Mouse (Mus musculus): ENCODE measurements at regions not wholly inside any gene's neighbourhood (a gene's known extent, or its start where the extent isn't known, plus 50 kb on each side); places are given as distances from the start of the nearest gene placed in this dataset.

GRCm38 (mm10) chr3:149826757-149827156, 836.4 kb upstream of the Adgrl2 start:
- no peak for ATAC-seq
- 71% methylated on average over 9 of the region's 9 CpGs for WGBS
- H3K27me3 ChIP-seq (replicated peaks; ENCODE audit: control insufficient read depth, insufficient read depth, low read length): no peaks in the 10 kb centered on the region

GRCm38 (mm10) chr3:149820670-149821069, 830.3 kb upstream of the Adgrl2 start:
- WGBS: 72% methylated on average over 3 of the region's 3 CpGs
- ATAC-seq: no peak
- no peak overlapping the region for H3K9ac ChIP-seq (ENCODE audit: low read depth, low read length)

More at GRCm38 (mm10) chr3:149826757-149827156, 836.4 kb upstream of the Adgrl2 start:
- H3K4me2 ChIP-seq (ENCODE audit: low read length): no peak overlapping the region
- H3K4me3 ChIP-seq (ENCODE audit: low read length): no peak overlapping the region
- no peaks in the 10 kb centered on the region for H3K4me1 ChIP-seq (ENCODE audit: control insufficient read depth, insufficient read depth, low read depth, low read length)
- H3K27ac ChIP-seq (ENCODE audit: low read depth, low read length): no peak overlapping the region
- no peak overlapping the region for H3K9ac ChIP-seq (ENCODE audit: low read depth, low read length)
- H3K36me3 ChIP-seq (ENCODE audit: control insufficient read depth, insufficient read depth, low read length): no peaks in the 10 kb centered on the region
- H3K9me3 ChIP-seq (ENCODE audit: control insufficient read depth, low read length): no peaks in the 10 kb centered on the region

GRCm38 (mm10) chr3:149819863-149820262, 829.5 kb upstream of the Adgrl2 start:
- Histone ChIP-seq H3K27me3 (replicated peaks; ENCODE audit: control insufficient read depth, insufficient read depth, low read length) (no peaks in the 10 kb centered on the region), H3K4me2 (ENCODE audit: low read length) (no peak overlapping the region), H3K9ac (ENCODE audit: low read depth, low read length) (no peak overlapping the region), H3K9me3 (ENCODE audit: control insufficient read depth, low read length) (no peaks in the 10 kb centered on the region), H3K27ac (ENCODE audit: low read depth, low read length) (no peak overlapping the region), H3K36me3 (ENCODE audit: control insufficient read depth, insufficient read depth, low read length) (no peaks in the 10 kb centered on the region), H3K4me1 (ENCODE audit: control insufficient read depth, insufficient read depth, low read depth, low read length) (no peaks in the 10 kb centered on the region), H3K4me3 (ENCODE audit: low read length) (no peak overlapping the region)
- no peak for ATAC-seq
- 75% methylated on average over 4 of the region's 4 CpGs for WGBS

More at GRCm38 (mm10) chr3:149820670-149821069, 830.3 kb upstream of the Adgrl2 start:
- Histone ChIP-seq H3K36me3 (ENCODE audit: control insufficient read depth, insufficient read depth, low read length) (no peaks in the 10 kb centered on the region), H3K9me3 (ENCODE audit: control insufficient read depth, low read length) (no peaks in the 10 kb centered on the region), H3K4me3 (ENCODE audit: low read length) (no peak overlapping the region), H3K27ac (ENCODE audit: low read depth, low read length) (no peak overlapping the region), H3K27me3 (replicated peaks; ENCODE audit: control insufficient read depth, insufficient read depth, low read length) (no peaks in the 10 kb centered on the region), H3K4me2 (ENCODE audit: low read length) (no peak overlapping the region), H3K4me1 (ENCODE audit: control insufficient read depth, insufficient read depth, low read depth, low read length) (no peaks in the 10 kb centered on the region)

GRCm38 (mm10) chr3:149819081-149819480, 828.7 kb upstream of the Adgrl2 start:
- ATAC-seq: no peak
- H3K4me2 ChIP-seq (ENCODE audit: low read length): no peak overlapping the region
- H3K27ac ChIP-seq (ENCODE audit: low read depth, low read length): no peak overlapping the region
- no peaks in the 10 kb centered on the region for H3K27me3 ChIP-seq (replicated peaks; ENCODE audit: control insufficient read depth, insufficient read depth, low read length)
- 83% methylated on average over 2 of the region's 2 CpGs for WGBS
- no peaks in the 10 kb centered on the region for H3K9me3 ChIP-seq (ENCODE audit: control insufficient read depth, low read length)
- no peaks in the 10 kb centered on the region for H3K4me1 ChIP-seq (ENCODE audit: control insufficient read depth, insufficient read depth, low read depth, low read length)
- no peak overlapping the region for H3K4me3 ChIP-seq (ENCODE audit: low read length)
- H3K36me3 ChIP-seq (ENCODE audit: control insufficient read depth, insufficient read depth, low read length): no peaks in the 10 kb centered on the region
- H3K9ac ChIP-seq (ENCODE audit: low read depth, low read length): no peak overlapping the region

GRCm38 (mm10) chr3:149811036-149811435, 820.7 kb upstream of the Adgrl2 start:
- H3K27me3 ChIP-seq (replicated peaks; ENCODE audit: control insufficient read depth, insufficient read depth, low read length): no peaks in the 10 kb centered on the region
- no peaks in the 10 kb centered on the region for H3K9me3 ChIP-seq (ENCODE audit: control insufficient read depth, low read length)
- WGBS: 43% methylated on average over 2 of the region's 2 CpGs
- no peak overlapping the region for H3K27ac ChIP-seq (ENCODE audit: low read depth, low read length)
- no peaks in the 10 kb centered on the region for H3K4me1 ChIP-seq (ENCODE audit: control insufficient read depth, insufficient read depth, low read depth, low read length)
- no peak overlapping the region for H3K4me3 ChIP-seq (ENCODE audit: low read length)
- no peak for ATAC-seq
- no peak overlapping the region for H3K9ac ChIP-seq (ENCODE audit: low read depth, low read length)
- H3K36me3 ChIP-seq (ENCODE audit: control insufficient read depth, insufficient read depth, low read length): no peaks in the 10 kb centered on the region
- no peak overlapping the region for H3K4me2 ChIP-seq (ENCODE audit: low read length)

- no peak for ATAC-seq
- Histone ChIP-seq H3K4me2 (ENCODE audit: low read length) (no peak overlapping the region), H3K36me3 (ENCODE audit: control insufficient read depth, insufficient read depth, low read length) (no peaks in the 10 kb centered on the region), H3K4me1 (ENCODE audit: control insufficient read depth, insufficient read depth, low read depth, low read length) (no peaks in the 10 kb centered on the region), H3K27ac (ENCODE audit: low read depth, low read length) (no peak overlapping the region), H3K27me3 (replicated peaks; ENCODE audit: control insufficient read depth, insufficient read depth, low read length) (no peaks in the 10 kb centered on the region), H3K9me3 (ENCODE audit: control insufficient read depth, low read length) (no peaks in the 10 kb centered on the region), H3K4me3 (ENCODE audit: low read length) (no peak overlapping the region), H3K9ac (ENCODE audit: low read depth, low read length) (no peak overlapping the region)
- 59% methylated on average over 6 of the region's 6 CpGs for WGBS
Measured at GRCm38 (mm10) chr3:149805345-149805744, 815.0 kb upstream of the Adgrl2 start.

GRCm38 (mm10) chr3:149796123-149796522, 805.8 kb upstream of the Adgrl2 start:
- no peak overlapping the region for H3K9ac ChIP-seq (ENCODE audit: low read depth, low read length)
- WGBS: 89% methylated on average over 2 of the region's 2 CpGs

GRCm38 (mm10) chr3:149791593-149791992, 801.2 kb upstream of the Adgrl2 start:
- no peak for ATAC-seq
- H3K4me1 ChIP-seq (ENCODE audit: control insufficient read depth, insufficient read depth, low read depth, low read length): no peaks in the 10 kb centered on the region
- no peaks in the 10 kb centered on the region for H3K9me3 ChIP-seq (ENCODE audit: control insufficient read depth, low read length)
- 79% methylated on average over 2 of the region's 2 CpGs for WGBS
- no peak overlapping the region for H3K27ac ChIP-seq (ENCODE audit: low read depth, low read length)
- no peak overlapping the region for H3K9ac ChIP-seq (ENCODE audit: low read depth, low read length)
- no peak overlapping the region for H3K4me2 ChIP-seq (ENCODE audit: low read length)
- H3K27me3 ChIP-seq (replicated peaks; ENCODE audit: control insufficient read depth, insufficient read depth, low read length): no peaks in the 10 kb centered on the region
- H3K4me3 ChIP-seq (ENCODE audit: low read length): no peak overlapping the region
- no peaks in the 10 kb centered on the region for H3K36me3 ChIP-seq (ENCODE audit: control insufficient read depth, insufficient read depth, low read length)

More at GRCm38 (mm10) chr3:149796123-149796522, 805.8 kb upstream of the Adgrl2 start:
- Histone ChIP-seq H3K9me3 (ENCODE audit: control insufficient read depth, low read length) (no peaks in the 10 kb centered on the region), H3K27ac (ENCODE audit: low read depth, low read length) (no peak overlapping the region), H3K4me1 (ENCODE audit: control insufficient read depth, insufficient read depth, low read depth, low read length) (no peaks in the 10 kb centered on the region), H3K36me3 (ENCODE audit: control insufficient read depth, insufficient read depth, low read length) (no peaks in the 10 kb centered on the region), H3K4me3 (ENCODE audit: low read length) (no peak overlapping the region), H3K27me3 (replicated peaks; ENCODE audit: control insufficient read depth, insufficient read depth, low read length) (no peaks in the 10 kb centered on the region), H3K4me2 (ENCODE audit: low read length) (no peak overlapping the region)
- no peak for ATAC-seq

GRCm38 (mm10) chr3:149786096-149786495, 795.7 kb upstream of the Adgrl2 start:
- no peak overlapping the region for H3K4me2 ChIP-seq (ENCODE audit: low read length)
- no peak overlapping the region for H3K4me3 ChIP-seq (ENCODE audit: low read length)
- H3K9me3 ChIP-seq (ENCODE audit: control insufficient read depth, low read length): no peaks in the 10 kb centered on the region
- no peak for ATAC-seq
- H3K4me1 ChIP-seq (ENCODE audit: control insufficient read depth, insufficient read depth, low read depth, low read length): no peaks in the 10 kb centered on the region
- WGBS: 82% methylated on average over 2 of the region's 2 CpGs
- no peak overlapping the region for H3K27ac ChIP-seq (ENCODE audit: low read depth, low read length)
- no peaks in the 10 kb centered on the region for H3K27me3 ChIP-seq (replicated peaks; ENCODE audit: control insufficient read depth, insufficient read depth, low read length)
- no peaks in the 10 kb centered on the region for H3K36me3 ChIP-seq (ENCODE audit: control insufficient read depth, insufficient read depth, low read length)
- no peak overlapping the region for H3K9ac ChIP-seq (ENCODE audit: low read depth, low read length)
